Mouse (Mus musculus): ENCODE data around the gene Zranb1. TPM values are rescaled to one million over a fixed set of nuclear protein-coding genes. Genes with fewer than 3 reads are reported as not detected.

Zranb1 gene
- polyA plus RNA-seq, 1 experiment from 2014 or later, result 20.5 TPM

- H3K4me3 ChIP-seq (replicated peaks), result no peak overlapping the region
- no peaks in the 10 kb centered on the region for H3K27me3 ChIP-seq
- no peak overlapping the region for H3K27ac ChIP-seq
- no peak overlapping the region for H3K4me2 ChIP-seq (replicated peaks)
- H3K4me1 ChIP-seq (replicated peaks), result peaks cover 34% of the 10 kb centered on the region
- no peak for ATAC-seq
- H3K9ac ChIP-seq (replicated peaks), result no peak overlapping the region
- H3K36me3 ChIP-seq, result no peaks in the 10 kb centered on the region
- H3K9me3 ChIP-seq, result no peaks in the 10 kb centered on the region
- WGBS, result 93% methylated on average over 4 of the region's 4 CpGs
Observed at GRCm38 (mm10) chr7:133027930-133028329, 97.0 kb downstream of the Zranb1 start.

DNA sequence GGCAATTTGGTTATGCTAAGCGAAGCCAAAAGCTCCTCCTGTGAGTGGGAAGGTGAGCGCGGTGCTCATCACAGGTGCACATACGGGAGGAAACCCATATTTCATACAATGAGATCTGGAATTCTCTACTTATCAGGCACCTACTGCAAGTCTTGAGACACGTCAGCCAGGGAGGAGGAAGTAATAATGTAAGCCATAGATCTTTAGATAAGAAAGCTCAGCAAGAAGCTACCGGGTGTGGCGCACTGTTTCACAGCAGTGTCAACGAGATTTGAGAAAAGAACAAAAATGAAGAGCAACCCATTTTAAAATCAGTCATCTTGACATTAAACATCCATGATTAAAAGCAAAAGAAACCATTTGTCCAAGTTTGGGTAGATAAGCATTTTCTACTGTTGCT is 98.1 kb downstream of the Zranb1 start:
- H3K4me2 ChIP-seq (replicated peaks), result no peak overlapping the region
- H3K36me3 ChIP-seq, result no peaks in the 10 kb centered on the region
- no peak overlapping the region for H3K4me3 ChIP-seq (replicated peaks)
- WGBS, result 93% methylated on average over 8 of the region's 8 CpGs
- no peak overlapping the region for H3K27ac ChIP-seq
- H3K4me1 ChIP-seq (replicated peaks), result peaks cover 45% of the 10 kb centered on the region
- no peaks in the 10 kb centered on the region for H3K27me3 ChIP-seq
- no peak for ATAC-seq
- H3K9me3 ChIP-seq, result no peaks in the 10 kb centered on the region
- no peak overlapping the region for H3K9ac ChIP-seq (replicated peaks)

GRCm38 (mm10) chr7:133029496-133030047 is 98.6 kb downstream of the Zranb1 start:
- Histone ChIP-seq H3K9me3 (no peaks in the 10 kb centered on the region), H3K27ac (no peak overlapping the region), H3K9ac (replicated peaks) (no peak overlapping the region), H3K4me3 (replicated peaks) (no peak overlapping the region), H3K36me3 (no peaks in the 10 kb centered on the region), H3K4me2 (replicated peaks) (no peak overlapping the region), H3K4me1 (replicated peaks) (peaks cover 50% of the 10 kb centered on the region), H3K27me3 (no peaks in the 10 kb centered on the region)
- no peak for ATAC-seq
- WGBS, result 73% methylated on average over 8 of the region's 8 CpGs

DNA sequence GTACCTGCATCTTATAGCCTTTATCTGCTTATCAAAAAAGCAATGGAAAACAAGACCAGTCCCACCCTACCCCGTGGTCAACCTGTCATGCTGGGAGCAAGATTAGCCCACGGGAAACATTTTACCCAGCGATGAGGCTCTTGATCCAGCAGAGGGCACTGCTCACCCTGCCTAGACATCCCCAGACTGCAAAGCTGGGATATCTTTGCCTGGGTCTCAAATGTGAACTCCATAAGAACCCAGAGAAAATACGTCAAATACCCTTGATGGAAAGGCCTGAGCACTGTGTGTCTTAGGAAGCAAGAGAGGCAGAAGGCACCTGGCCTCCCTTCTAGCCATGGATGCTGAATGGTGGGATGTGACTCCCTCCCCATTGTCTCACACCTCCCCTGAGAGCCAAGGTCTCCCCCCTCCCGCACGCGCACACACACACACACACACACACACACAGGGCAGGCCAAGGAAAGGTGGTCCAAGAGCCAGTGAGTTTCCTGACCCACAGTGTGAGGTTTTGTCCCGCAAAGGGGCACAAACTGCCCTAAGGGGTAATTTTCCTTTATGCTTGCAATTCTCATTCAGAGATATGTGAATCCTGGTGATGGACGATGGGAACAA is 101.8 kb downstream of the Zranb1 start:
- Histone ChIP-seq H3K36me3 (no peaks in the 10 kb centered on the region), H3K27me3 (no peaks in the 10 kb centered on the region), H3K4me3 (replicated peaks) (no peak overlapping the region), H3K9me3 (no peaks in the 10 kb centered on the region), H3K27ac (0 out of 2 replicates have a peak overlapping the region, but pooled peaks have one; percentile 35), H3K4me1 (replicated peaks) (peaks cover 51% of the 10 kb centered on the region), H3K4me2 (replicated peaks) (no peak overlapping the region), H3K9ac (replicated peaks) (no peak overlapping the region)
- peak; percentile 72 for ATAC-seq
- 40% methylated on average over 9 of the region's 9 CpGs for WGBS

DNA sequence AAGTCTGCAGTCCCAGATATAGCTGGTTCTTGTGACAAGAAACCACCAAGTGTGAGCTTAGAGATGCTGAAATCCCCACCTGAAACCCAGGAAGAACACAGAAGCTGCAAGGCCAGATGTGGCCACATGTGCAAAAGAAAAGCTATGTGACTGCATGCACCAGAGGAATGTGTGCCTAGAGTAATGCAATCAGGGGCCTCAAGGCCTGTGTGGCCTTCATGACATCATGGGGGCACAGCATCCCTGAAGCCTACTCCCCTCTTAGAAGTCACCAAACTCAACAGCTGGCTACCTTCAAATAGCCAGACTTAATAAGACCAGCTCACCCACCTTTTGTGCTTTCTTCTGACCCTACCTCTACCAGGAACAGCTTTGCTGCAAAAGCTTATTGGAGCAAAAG is 105.0 kb downstream of the Zranb1 start:
- Histone ChIP-seq H3K9ac (replicated peaks) (no peak overlapping the region), H3K36me3 (no peaks in the 10 kb centered on the region), H3K4me3 (replicated peaks) (no peak overlapping the region), H3K9me3 (no peaks in the 10 kb centered on the region), H3K4me1 (replicated peaks) (peaks cover 62% of the 10 kb centered on the region), H3K4me2 (replicated peaks) (no peak overlapping the region), H3K27me3 (no peaks in the 10 kb centered on the region), H3K27ac (no peak overlapping the region)
- no peak for ATAC-seq

Other genes starting within 250 kb of the Zranb1 start
- gene Fam53b, start 117.3 kb upstream of the Zranb1 start, polyA plus RNA-seq (2015; fragmentation: Nextera tagmentation; extraction: Ambion mirVana), result 21.7 and 23.4 TPM in 2 replicates
- gene Eef1akmt2, start 78.5 kb upstream of the Zranb1 start, polyA plus RNA-seq (2015; fragmentation: Nextera tagmentation; extraction: Ambion mirVana), result 95.7 and 98.9 TPM in 2 replicates
- 37.1 and 41.8 TPM in 2 replicates for gene Abraxas2, start 71.9 kb upstream of the Zranb1 start, polyA plus RNA-seq (2015; fragmentation: Nextera tagmentation; extraction: Ambion mirVana)
- 29.9 and 39.4 TPM in 2 replicates for gene Fgfr2, start 192.2 kb downstream of the Zranb1 start, polyA plus RNA-seq (2015; fragmentation: Nextera tagmentation; extraction: Ambion mirVana)
- 88.4 and 91.0 TPM in 2 replicates for gene Ctbp2, start 193.2 kb downstream of the Zranb1 start, polyA plus RNA-seq (2015; fragmentation: Nextera tagmentation; extraction: Ambion mirVana)